Mouse (Mus musculus) thymus, adult 2 months (tissue): ENCODE measurements around the gene Mpl.

Source experiments
- CTCF ChIP-seq: fragments of 200-500 bp; IDR thresholded peaks from 2 replicates; pipeline ENCODE4 v1.5.1; 2012; ENCODE audit warnings: mild to moderate bottlenecking, control low read depth, low read length, moderate library complexity, borderline replicate concordance; ENCODE audit not compliant: control insufficient read depth, poor library complexity, insufficient read depth; ENCODE audit errors: extremely low read depth
- POLR2A ChIP-seq: fragments of 200-500 bp; IDR thresholded peaks from 2 replicates; pipeline ENCODE4 v1.6.1; 2012; ENCODE audit warnings: mild to moderate bottlenecking, low read length, control low read depth, moderate library complexity; ENCODE audit not compliant: control insufficient read depth, poor library complexity, insufficient read depth; ENCODE audit errors: extremely low read depth

- TF ChIP-seq CTCF (no peak), POLR2A (no peak)
These were observed 31.9 kb downstream of the Mpl start for GRCm38 (mm10) chr4:118425374-118425773.
